Mouse (Mus musculus) lung, postnatal 0 days (tissue): Measurements from ENCODE around the gene Ttc23l. TPM values are rescaled to one million over a fixed set of nuclear protein-coding genes. Genes with fewer than 3 reads are reported as not detected.
A peak's percentile ranks its signal among the peaks of the same experiment; 100 is the strongest.

Source experiments
- ATAC-seq: fragments of 200-750 bp; cut with Nextera tagmentation; 2 replicates; pipeline ENCODE4 v1.8.0; 2017; ENCODE audit warnings: moderate library complexity
- DNase-seq: peaks from one replicate; pipeline ENCODE4 v3.0.0-alpha.2; 2016; ENCODE audit warnings: low spot score
- H3K27ac ChIP-seq: fragments of 300-500 bp; sonication (generic); 2 replicates; pipeline ENCODE4 v1.5.1; 2014; ENCODE audit warnings: antibody characterized with exemption, mild to moderate bottlenecking, low read length, mixed read lengths
- H3K27me3 ChIP-seq: fragments of 300-500 bp; sonication (generic); replicated peaks from 2 replicates; pipeline ENCODE4 v1.6.1; 2014; ENCODE audit warnings: low read length, mixed read lengths; ENCODE audit not compliant: insufficient read depth
- H3K36me3 ChIP-seq: fragments of 300-500 bp; sonication (generic); 2 replicates; pipeline ENCODE4 v1.6.1; 2014; ENCODE audit warnings: low read length, mixed read lengths; ENCODE audit not compliant: insufficient read depth
- H3K4me1 ChIP-seq: fragments of 300-500 bp; sonication (generic); 2 replicates; pipeline ENCODE4 v1.6.1; 2014; ENCODE audit warnings: antibody characterized with exemption, low read depth, low read length, mixed read lengths; ENCODE audit not compliant: insufficient read depth
- H3K4me2 ChIP-seq: fragments of 300-500 bp; sonication (generic); replicated peaks from 2 replicates; pipeline ENCODE4 v1.6.1; 2014; ENCODE audit warnings: low read depth, mild to moderate bottlenecking, low read length, moderate library complexity, mixed read lengths
- H3K4me3 ChIP-seq: fragments of 300-500 bp; sonication (generic); 2 replicates; pipeline ENCODE4 v1.5.1; 2014; ENCODE audit warnings: low read depth, low read length
- H3K9ac ChIP-seq: fragments of 300-500 bp; sonication (generic); replicated peaks from 2 replicates; pipeline ENCODE4 v1.6.1; 2014; ENCODE audit warnings: low read depth, mild to moderate bottlenecking
- H3K9me3 ChIP-seq: fragments of 300-500 bp; sonication (generic); 2 replicates; pipeline ENCODE4 v1.6.1; 2016; ENCODE audit warnings: low read length, mixed read lengths
- CTCF ChIP-seq: IDR thresholded peaks from 2 replicates; pipeline ENCODE4 v1.5.1; 2016; ENCODE audit warnings: antibody characterized with exemption, mild to moderate bottlenecking
- EP300 ChIP-seq: IDR thresholded peaks from 2 replicates; pipeline ENCODE4 v1.6.1; 2016; ENCODE audit warnings: antibody characterized with exemption, mild to moderate bottlenecking, control low read depth
- WGBS: fragments of 180-500 bp; shearing (Covaris S2); extraction: QIAGEN DNeasy Blood & Tissue Kit; methylation state at CpG from one replicate; pipeline ENCODE4 v1.1.7; 2014; 5-methylcytosine and 5-hydroxymethylcytosine counted together
- polyA plus RNA-seq: library from polyadenylated mRNA; unstranded; fragments of >200 nt; fragmentation: Nextera tagmentation; extraction: Ambion mirVana; gene quantifications from 2 replicates; pipeline ENCODE4 v1.2.1, GENCODE M21; 2015

Gene Ttc23l
- polyA plus RNA-seq, 1 experiment from 2014 or later, result not detected

- H3K4me2 ChIP-seq, result no peak overlapping the region
- H3K4me1 ChIP-seq, result peaks cover 2% of the 10 kb centered on the region; the same call in 1 of the 2 replicates
- H3K9ac ChIP-seq, result no peak overlapping the region
- H3K9me3 ChIP-seq, result no peaks in the 10 kb centered on the region
- 45% methylated on average over 6 of the region's 6 CpGs for WGBS
- DNase-seq, result peak; percentile 59
- ATAC-seq, result 0 out of 2 replicates have a peak, but pooled peaks have one; percentile 35
- no peak overlapping the region for H3K4me3 ChIP-seq
- no peak overlapping the region for H3K27ac ChIP-seq
- peaks cover 5% of the 10 kb centered on the region; the same call in 1 of the 2 replicates for H3K36me3 ChIP-seq
- no peaks in the 10 kb centered on the region for H3K27me3 ChIP-seq
- no peak for TF ChIP-seq CTCF
- TF ChIP-seq EP300, result no peak
Measured at GRCm38 (mm10) chr15:10593094-10593493, 34.6 kb upstream of the Ttc23l start.

DNA sequence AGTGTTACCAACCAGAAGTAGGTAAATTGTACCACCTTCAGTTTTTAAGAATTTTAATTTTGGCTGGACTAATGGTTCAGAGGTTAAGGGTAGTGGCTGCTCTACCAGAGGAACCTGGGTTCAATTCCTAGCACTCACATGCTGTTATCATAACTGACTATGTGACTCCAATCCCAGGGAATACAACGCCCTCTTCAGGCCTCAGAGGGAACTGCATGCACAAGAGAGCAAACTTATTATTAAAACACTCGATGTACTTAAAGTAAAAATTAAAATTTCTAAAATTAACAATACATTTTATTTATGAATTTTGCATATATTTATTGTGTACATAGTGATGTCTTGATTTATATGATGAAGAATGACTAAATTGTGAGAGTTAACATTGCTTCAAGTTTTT is 28.1 kb upstream of the Ttc23l start:
- Histone ChIP-seq H3K4me2 (no peak overlapping the region), H3K27me3 (no peaks in the 10 kb centered on the region), H3K4me1 (no peaks in the 10 kb centered on the region), H3K9me3 (no peaks in the 10 kb centered on the region), H3K4me3 (no peak overlapping the region), H3K27ac (no peak overlapping the region), H3K9ac (no peak overlapping the region), H3K36me3 (peaks cover 23% of the 10 kb centered on the region; the same call in 1 of the 2 replicates)
- 86% methylated on average over 2 of the region's 2 CpGs for WGBS
- no peak for ATAC-seq
- TF ChIP-seq CTCF (peak; percentile 44), EP300 (no peak)
- DNase-seq, result no peak

DNA sequence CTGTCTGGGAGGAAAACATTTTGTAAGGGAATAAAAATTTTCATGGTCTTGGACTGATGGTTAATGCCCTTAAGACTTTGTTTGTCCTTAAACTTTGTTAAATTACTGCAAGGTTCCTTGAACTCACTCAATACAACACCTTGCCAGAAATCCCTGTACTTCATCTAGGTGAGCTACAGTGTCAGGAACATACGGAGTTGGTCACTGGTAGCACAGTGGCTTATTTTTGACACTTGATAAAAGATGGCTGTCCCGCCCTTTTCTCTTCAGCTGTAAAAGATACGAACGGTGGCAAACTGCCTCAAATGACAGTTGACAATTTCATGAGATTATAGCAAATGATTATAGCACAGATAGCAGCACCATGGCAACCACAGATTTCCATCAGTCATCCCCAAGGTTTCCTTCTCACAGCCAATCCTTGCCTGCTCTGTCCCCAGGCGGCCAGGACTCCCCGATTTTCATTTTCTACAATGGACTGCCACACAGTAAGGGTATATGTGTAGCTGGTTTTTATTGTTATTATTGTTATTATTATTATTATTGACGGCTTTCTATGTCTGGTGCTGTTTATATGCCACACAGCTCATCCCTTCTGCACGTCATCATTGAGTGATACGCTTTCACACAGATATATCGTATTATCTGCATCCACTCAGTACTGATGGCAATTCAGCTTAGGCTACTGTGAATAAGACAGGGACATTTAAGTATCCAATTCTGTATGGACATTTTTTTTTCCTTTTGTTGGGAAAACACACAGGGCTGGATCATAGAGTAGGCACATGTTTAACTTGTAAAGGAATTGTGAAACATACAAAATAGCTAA is 26.1 kb upstream of the Ttc23l start:
- H3K4me2 ChIP-seq, result no peak overlapping the region

GRCm38 (mm10) chr15:10583408-10583807 is 24.9 kb upstream of the Ttc23l start:
- WGBS, result 35% methylated on average over 8 of the region's 8 CpGs
- no peak overlapping the region for H3K4me2 ChIP-seq
- peaks cover 24% of the 10 kb centered on the region; the same call in 1 of the 2 replicates for H3K36me3 ChIP-seq
- peak; percentile 82 for DNase-seq
- no peak overlapping the region for H3K4me3 ChIP-seq
- no peaks in the 10 kb centered on the region for H3K27me3 ChIP-seq
- peak; percentile 96 for ATAC-seq
- no peak overlapping the region for H3K27ac ChIP-seq
- TF ChIP-seq CTCF (peak; percentile 88), EP300 (no peak)
- no peaks in the 10 kb centered on the region for H3K9me3 ChIP-seq
- no peaks in the 10 kb centered on the region for H3K4me1 ChIP-seq
- no peak overlapping the region for H3K9ac ChIP-seq

More for the DNA sequence above, 26.1 kb upstream of the Ttc23l start:
- H3K27ac ChIP-seq, result no peak overlapping the region
- no peaks in the 10 kb centered on the region for H3K4me1 ChIP-seq
- H3K9ac ChIP-seq, result no peak overlapping the region
- TF ChIP-seq CTCF (no peak), EP300 (no peak)
- DNase-seq (no peak), ATAC-seq (no peak)
- no peaks in the 10 kb centered on the region for H3K9me3 ChIP-seq
- no peak overlapping the region for H3K4me3 ChIP-seq
- H3K36me3 ChIP-seq, result peaks cover 22% of the 10 kb centered on the region; the same call in 1 of the 2 replicates
- 87% methylated on average over 10 of the region's 10 CpGs for WGBS
- no peaks in the 10 kb centered on the region for H3K27me3 ChIP-seq

DNA sequence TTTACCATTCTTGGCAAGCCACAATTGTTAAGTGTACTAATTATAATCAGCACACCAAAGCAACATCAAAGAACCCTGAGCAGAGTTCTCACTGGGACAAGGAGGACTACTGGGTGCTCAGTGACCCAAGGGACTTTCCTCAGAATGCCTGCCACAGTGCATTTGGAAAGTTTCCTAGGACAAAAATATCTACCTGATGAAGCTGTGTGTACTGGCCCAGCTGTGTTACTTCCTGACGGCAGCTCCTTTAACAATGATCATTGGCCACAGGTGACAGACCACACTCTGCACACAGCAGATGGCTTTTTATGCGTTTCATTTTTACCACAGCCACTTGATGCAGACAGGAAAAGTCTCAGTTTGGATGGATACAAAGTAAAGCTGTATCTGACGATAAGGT is 20.7 kb upstream of the Ttc23l start:
- Histone ChIP-seq H3K9me3 (no peaks in the 10 kb centered on the region), H3K4me1 (no peaks in the 10 kb centered on the region), H3K27me3 (no peaks in the 10 kb centered on the region), H3K9ac (no peak overlapping the region), H3K4me2 (no peak overlapping the region), H3K27ac (no peak overlapping the region), H3K36me3 (peaks cover 18% of the 10 kb centered on the region; the same call in 1 of the 2 replicates), H3K4me3 (no peak overlapping the region)
- 80% methylated on average over 3 of the region's 3 CpGs for WGBS
- TF ChIP-seq CTCF (no peak), EP300 (no peak)
- no peak for ATAC-seq
- DNase-seq, result no peak

DNA sequence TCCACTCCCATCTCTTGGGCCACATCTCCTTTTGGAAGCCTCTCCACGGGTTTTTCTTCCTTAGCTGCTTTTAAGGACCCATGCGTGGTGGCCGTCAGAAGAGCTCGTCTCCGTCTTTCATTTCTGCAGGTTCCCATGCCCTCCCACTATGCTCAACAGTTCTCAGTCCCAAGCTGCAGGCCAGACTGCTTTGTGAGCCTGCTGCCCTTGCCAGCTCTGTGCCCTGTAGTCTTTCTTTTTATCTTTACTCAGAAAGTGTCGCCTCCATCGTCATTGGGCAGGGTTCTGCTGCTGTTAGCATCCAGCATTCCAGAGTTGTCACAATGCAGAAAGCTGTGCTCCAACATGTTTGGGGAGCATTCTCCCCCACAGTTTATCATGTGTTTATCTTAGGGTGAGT is 8.0 kb upstream of the Ttc23l start:
- no peaks in the 10 kb centered on the region for H3K9me3 ChIP-seq
- no peak overlapping the region for H3K9ac ChIP-seq
- no peak overlapping the region for H3K4me3 ChIP-seq
- no peak for TF ChIP-seq CTCF
- TF ChIP-seq EP300, result no peak
- H3K27ac ChIP-seq, result no peak overlapping the region
- H3K4me2 ChIP-seq, result no peak overlapping the region
- ATAC-seq (no peak), DNase-seq (no peak)
- H3K27me3 ChIP-seq, result no peaks in the 10 kb centered on the region
- H3K4me1 ChIP-seq, result no peaks in the 10 kb centered on the region
- 79% methylated on average over 7 of the region's 7 CpGs for whole genome bisulfite sequencing
- peaks cover 16% of the 10 kb centered on the region; the same call in 1 of the 2 replicates for H3K36me3 ChIP-seq
